Mouse (Mus musculus) kidney, embryonic 14.5 days (tissue): Measurements from ENCODE around the gene Pde4c. TPM values are rescaled to one million over a fixed set of nuclear protein-coding genes. Genes with fewer than 3 reads are reported as not detected.

Source experiments
- ATAC-seq: fragments of 200-750 bp; cut with Nextera tagmentation; 2 replicates; pipeline ENCODE4 v1.8.0; 2017; ENCODE audit warnings: moderate number of reproducible peaks, mild to moderate bottlenecking, moderate TSS enrichment, moderate library complexity; ENCODE audit not compliant: low FRiP score, low TSS enrichment
- H3K27ac ChIP-seq: fragments of 300-500 bp; sonication (generic); 2 replicates; pipeline ENCODE4 v1.5.1; 2014; ENCODE audit warnings: low read depth, mild to moderate bottlenecking, low read length, moderate library complexity, mixed read lengths
- H3K27me3 ChIP-seq: fragments of 300-500 bp; sonication (generic); 2 replicates; pipeline ENCODE4 v1.6.1; 2014; ENCODE audit warnings: mild to moderate bottlenecking, low read length; ENCODE audit not compliant: control insufficient read depth, insufficient read depth
- H3K36me3 ChIP-seq: fragments of 300-500 bp; sonication (generic); 2 replicates; pipeline ENCODE4 v1.6.1; 2014; ENCODE audit warnings: low read length, mixed read lengths; ENCODE audit not compliant: control insufficient read depth, insufficient read depth
- H3K4me1 ChIP-seq: fragments of 300-500 bp; sonication (generic); 2 replicates; pipeline ENCODE4 v1.6.1; 2014; ENCODE audit warnings: low read length, mixed read lengths; ENCODE audit not compliant: control insufficient read depth, insufficient read depth
- H3K4me2 ChIP-seq: fragments of 300-500 bp; sonication (generic); replicated peaks from 2 replicates; pipeline ENCODE4 v1.6.1; 2014; ENCODE audit warnings: low read depth, mild to moderate bottlenecking, low read length
- H3K4me3 ChIP-seq: fragments of 300-500 bp; sonication (generic); 2 replicates; pipeline ENCODE4 v1.5.1; 2014; ENCODE audit warnings: mild to moderate bottlenecking, low read length
- H3K9ac ChIP-seq: fragments of 300-500 bp; sonication (generic); 2 replicates; pipeline ENCODE4 v1.6.1; 2014; ENCODE audit warnings: low read depth, mild to moderate bottlenecking, low read length, moderate library complexity
- H3K9me3 ChIP-seq: fragments of 300-500 bp; sonication (generic); 2 replicates; pipeline ENCODE4 v1.6.1; 2016; ENCODE audit warnings: low read length; ENCODE audit not compliant: control insufficient read depth
- WGBS: fragments of 180-500 bp; shearing (Covaris S2); extraction: QIAGEN DNeasy Blood & Tissue Kit; methylation state at CpG from one replicate; pipeline ENCODE4 v1.1.7; 2014; 5-methylcytosine and 5-hydroxymethylcytosine counted together
- polyA plus RNA-seq: library from polyadenylated mRNA; unstranded; fragments of >200 nt; fragmentation: Nextera tagmentation; extraction: Ambion mirVana; gene quantifications from 2 replicates; pipeline ENCODE4 v1.2.1, GENCODE M21; 2014

The Pde4c gene
- polyA plus RNA-seq, 1 experiment from 2014 or later: 4.0 TPM

GRCm38 (mm10) chr8:70765329-70765728 lies 41.8 kb downstream of the Pde4c start:
- H3K36me3 ChIP-seq: peaks cover 35% of the 10 kb centered on the region
- peak overlapping the region; percentile 53; the same call in 1 of the 2 replicates for H3K4me3 ChIP-seq
- peak overlapping the region; percentile 93 for H3K4me2 ChIP-seq
- WGBS: 81% methylated on average over 9 of the region's 9 CpGs
- H3K9ac ChIP-seq: no peak overlapping the region
- no peaks in the 10 kb centered on the region for H3K9me3 ChIP-seq
- no peak for ATAC-seq
- peaks cover 15% of the 10 kb centered on the region; the same call in 1 of the 2 replicates for H3K4me1 ChIP-seq
- H3K27ac ChIP-seq: no peak overlapping the region
- H3K27me3 ChIP-seq: no peaks in the 10 kb centered on the region

DNA sequence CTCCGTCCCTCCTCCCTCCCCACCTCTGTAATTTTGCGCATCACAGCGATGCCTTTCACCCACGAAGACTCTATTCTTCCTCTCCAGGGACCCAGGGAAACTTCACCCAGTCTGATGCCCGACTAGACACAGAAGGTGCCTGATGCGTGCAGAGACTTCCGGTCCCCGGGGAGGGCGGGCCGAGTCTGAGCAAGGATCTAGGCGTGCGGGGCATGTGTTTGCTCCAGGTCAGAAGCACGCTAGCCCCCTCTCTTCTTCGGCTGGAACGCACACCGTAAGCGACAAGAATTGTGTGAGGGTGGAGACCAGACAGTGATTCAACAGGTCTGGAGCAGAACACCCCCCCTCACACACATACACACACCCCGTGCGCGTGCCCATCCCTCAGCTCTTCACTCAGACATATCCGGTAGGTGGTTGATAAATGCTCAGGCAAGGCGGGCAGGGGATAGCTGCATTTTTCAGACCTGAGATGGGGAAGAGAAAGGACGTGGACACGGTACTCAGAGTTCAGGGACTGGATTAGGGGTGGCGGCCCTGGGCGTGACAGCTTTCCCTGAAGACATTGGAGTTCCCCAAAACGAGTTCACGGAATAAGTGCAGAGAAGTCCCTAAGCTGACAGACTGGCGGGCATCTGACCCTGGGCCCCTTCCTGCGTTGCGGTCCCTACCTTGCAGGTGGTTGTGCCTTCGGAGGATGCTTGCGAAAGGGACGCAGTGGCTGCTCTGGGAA lies 42.5 kb downstream of the Pde4c start:
- under 1% methylated on average over 34 of the region's 34 CpGs for WGBS
- Histone ChIP-seq H3K9me3 (no peaks in the 10 kb centered on the region), H3K9ac (peak overlapping the region; percentile 57), H3K36me3 (peaks cover 41% of the 10 kb centered on the region), H3K27me3 (no peaks in the 10 kb centered on the region), H3K4me2 (peak overlapping the region; percentile 93), H3K4me1 (peaks cover 13% of the 10 kb centered on the region; the same call in 1 of the 2 replicates), H3K27ac (peak overlapping the region; percentile 76), H3K4me3 (peak overlapping the region; percentile 53)
- ATAC-seq: 0 out of 2 replicates have a peak, but pooled peaks have one; percentile 1

GRCm38 (mm10) chr8:70766571-70767440 lies 43.3 kb downstream of the Pde4c start:
- WGBS: 11% methylated on average over 21 of the region's 21 CpGs
- Histone ChIP-seq H3K4me3 (peak overlapping the region; percentile 53), H3K9me3 (no peaks in the 10 kb centered on the region), H3K27me3 (no peaks in the 10 kb centered on the region), H3K4me1 (peaks cover 13% of the 10 kb centered on the region; the same call in 1 of the 2 replicates), H3K27ac (peak overlapping the region; percentile 76), H3K36me3 (peaks cover 49% of the 10 kb centered on the region), H3K4me2 (peak overlapping the region; percentile 93), H3K9ac (peak overlapping the region; percentile 57)
- ATAC-seq: peak; percentile 78

DNA sequence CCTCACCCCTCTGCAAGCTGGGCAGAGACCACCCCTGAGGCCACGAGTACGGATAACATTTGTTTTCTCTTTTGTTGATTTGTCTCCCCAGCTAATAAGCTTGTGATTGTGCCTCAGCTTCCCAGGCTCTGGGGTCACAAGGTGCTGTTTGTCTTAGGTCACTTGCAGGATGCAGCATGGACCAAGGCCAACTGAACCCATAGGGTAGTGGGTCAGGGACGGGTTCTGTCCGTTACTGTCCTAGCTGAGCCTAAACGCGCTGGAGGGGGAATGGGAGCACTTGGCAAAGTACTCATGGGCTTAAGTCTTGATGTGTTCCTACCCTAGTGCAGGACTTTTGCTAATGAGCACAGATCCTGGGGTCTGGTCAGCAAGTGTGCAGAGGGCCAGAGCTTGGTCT lies 44.0 kb downstream of the Pde4c start:
- Histone ChIP-seq H3K9ac (no peak overlapping the region), H3K27me3 (no peaks in the 10 kb centered on the region), H3K4me2 (no peak overlapping the region), H3K4me3 (no peak overlapping the region), H3K36me3 (peaks cover 56% of the 10 kb centered on the region), H3K9me3 (no peaks in the 10 kb centered on the region), H3K27ac (no peak overlapping the region), H3K4me1 (peaks cover 13% of the 10 kb centered on the region; the same call in 1 of the 2 replicates)
- WGBS: 82% methylated on average over 6 of the region's 6 CpGs
- ATAC-seq: no peak

DNA sequence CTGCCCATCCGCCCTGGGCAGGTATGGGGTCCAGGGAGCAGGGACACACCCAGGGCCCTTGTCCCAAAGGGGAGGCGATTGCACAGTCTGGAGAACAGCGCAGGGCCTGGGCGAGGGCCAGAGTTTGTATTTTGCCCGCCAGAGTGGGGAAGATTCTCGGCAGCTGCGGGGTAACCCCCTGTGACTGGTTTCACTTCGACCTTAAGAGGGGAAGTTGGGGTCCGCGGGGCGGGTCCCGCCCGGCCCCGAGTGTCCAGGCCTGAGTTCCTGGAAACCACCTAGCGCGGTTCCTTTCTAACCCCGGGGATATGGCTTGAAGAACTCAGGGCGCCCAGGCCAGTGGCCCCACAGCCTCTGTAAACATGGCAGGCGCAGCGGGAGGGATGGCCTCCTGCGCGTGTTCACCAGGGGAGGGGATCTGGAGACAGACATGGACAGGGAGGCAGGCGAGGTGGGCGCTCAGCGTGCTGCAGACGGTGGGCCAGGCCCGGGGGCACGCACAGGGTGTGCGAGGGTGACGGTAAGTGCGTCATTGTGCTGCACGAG lies 44.8 kb downstream of the Pde4c start:
- H3K27me3 ChIP-seq: no peaks in the 10 kb centered on the region
- H3K4me1 ChIP-seq: peaks cover 15% of the 10 kb centered on the region; the same call in 1 of the 2 replicates
- no peak overlapping the region for H3K4me3 ChIP-seq
- no peak overlapping the region for H3K27ac ChIP-seq
- no peak overlapping the region for H3K9ac ChIP-seq
- ATAC-seq: no peak
- peaks cover 63% of the 10 kb centered on the region for H3K36me3 ChIP-seq
- H3K4me2 ChIP-seq: no peak overlapping the region
- H3K9me3 ChIP-seq: no peaks in the 10 kb centered on the region
- 95% methylated on average over 32 of the region's 32 CpGs for WGBS

GRCm38 (mm10) chr8:70768956-70769355 lies 45.4 kb downstream of the Pde4c start:
- no peak overlapping the region for H3K4me3 ChIP-seq
- no peak overlapping the region for H3K4me2 ChIP-seq
- H3K27me3 ChIP-seq: no peaks in the 10 kb centered on the region
- WGBS: 90% methylated on average over 16 of the region's 16 CpGs
- ATAC-seq: 0 out of 2 replicates have a peak, but pooled peaks have one; percentile 2
- peaks cover 21% of the 10 kb centered on the region for H3K4me1 ChIP-seq
- H3K9ac ChIP-seq: no peak overlapping the region
- no peaks in the 10 kb centered on the region for H3K9me3 ChIP-seq
- no peak overlapping the region for H3K27ac ChIP-seq
- peaks cover 66% of the 10 kb centered on the region for H3K36me3 ChIP-seq

- 7% methylated on average over 26 of the region's 26 CpGs for WGBS
- peaks cover 67% of the 10 kb centered on the region for H3K36me3 ChIP-seq
These were observed 45.8 kb downstream of the Pde4c start for GRCm38 (mm10) chr8:70769359-70769758.

DNA sequence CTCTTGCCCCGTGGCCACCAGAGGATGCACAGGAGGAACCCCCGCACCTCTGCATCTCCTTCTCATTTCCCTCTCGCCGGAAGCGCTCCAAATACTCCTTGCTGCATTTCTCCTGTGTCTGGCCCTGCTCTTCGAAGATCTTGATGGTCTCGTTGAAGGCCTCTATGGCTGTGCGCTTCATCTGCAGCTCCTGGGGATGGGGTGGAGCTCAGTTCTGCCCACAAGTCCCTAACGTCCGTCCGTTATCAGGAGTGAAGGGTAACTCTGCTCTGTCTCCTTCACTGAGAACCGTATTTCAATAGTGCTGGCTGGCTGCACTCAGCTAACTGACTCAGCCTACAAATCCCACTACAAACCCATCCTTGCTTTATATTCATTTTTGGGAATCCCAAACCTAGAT lies 46.3 kb downstream of the Pde4c start:
- no peak overlapping the region for H3K27ac ChIP-seq
- 73% methylated on average over 12 of the region's 12 CpGs for WGBS
- H3K4me2 ChIP-seq: no peak overlapping the region
- H3K4me1 ChIP-seq: peaks cover 27% of the 10 kb centered on the region
- ATAC-seq: no peak
- H3K9me3 ChIP-seq: no peaks in the 10 kb centered on the region
- H3K27me3 ChIP-seq: no peaks in the 10 kb centered on the region
- H3K36me3 ChIP-seq: peaks cover 69% of the 10 kb centered on the region
- H3K9ac ChIP-seq: 0 out of 2 replicates have a peak overlapping the region, but pooled peaks have one; percentile 1
- H3K4me3 ChIP-seq: no peak overlapping the region

More at GRCm38 (mm10) chr8:70769359-70769758, 45.8 kb downstream of the Pde4c start:
- H3K9ac ChIP-seq: 0 out of 2 replicates have a peak overlapping the region, but pooled peaks have one; percentile 1
- no peak overlapping the region for H3K4me3 ChIP-seq
- H3K9me3 ChIP-seq: no peaks in the 10 kb centered on the region
- peak; percentile 62 for ATAC-seq
- H3K27me3 ChIP-seq: no peaks in the 10 kb centered on the region
- peaks cover 25% of the 10 kb centered on the region for H3K4me1 ChIP-seq
- H3K27ac ChIP-seq: no peak overlapping the region
- H3K4me2 ChIP-seq: no peak overlapping the region
